Mouse (Mus musculus): Measurements from ENCODE around the gene Sec16a.

The Sec16a gene

DNA sequence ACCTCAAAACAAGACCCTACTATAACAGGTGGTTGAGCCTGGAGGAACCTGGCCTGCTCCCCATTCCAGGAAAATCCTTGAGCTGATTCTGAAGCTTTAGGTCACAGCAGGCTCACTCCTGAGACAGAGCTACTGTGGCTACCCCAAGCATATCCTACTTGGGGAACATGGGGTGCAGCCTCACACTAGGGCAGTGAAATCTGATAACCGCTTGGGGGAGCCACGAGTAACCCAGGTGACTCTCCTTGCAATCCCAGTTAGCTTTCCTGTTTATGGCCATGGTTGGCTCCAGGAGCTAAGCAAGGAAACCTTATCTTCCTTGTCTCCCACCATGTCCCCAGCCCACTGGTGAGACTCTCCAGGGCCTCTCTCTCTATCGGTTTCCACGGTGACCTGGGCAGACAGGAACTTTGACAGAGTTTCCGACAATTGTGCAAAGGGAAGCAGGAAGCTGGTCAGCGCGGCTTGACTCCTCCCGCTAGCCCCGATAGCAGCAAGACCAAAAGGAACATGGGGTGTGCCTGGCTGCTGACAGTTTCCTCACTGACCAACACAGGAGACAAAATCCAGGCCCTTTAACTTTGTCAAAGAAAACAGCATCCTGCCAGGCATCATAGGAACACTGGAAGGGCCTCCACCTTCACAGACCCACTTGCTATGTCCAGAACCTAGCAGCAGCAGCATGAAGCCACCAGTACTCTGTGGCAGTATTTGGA lies 29.9 kb upstream of the Sec16a start:
- no peak for DNase-seq (ENCODE audit: extremely low read depth, low read depth, low spot score)

DNA sequence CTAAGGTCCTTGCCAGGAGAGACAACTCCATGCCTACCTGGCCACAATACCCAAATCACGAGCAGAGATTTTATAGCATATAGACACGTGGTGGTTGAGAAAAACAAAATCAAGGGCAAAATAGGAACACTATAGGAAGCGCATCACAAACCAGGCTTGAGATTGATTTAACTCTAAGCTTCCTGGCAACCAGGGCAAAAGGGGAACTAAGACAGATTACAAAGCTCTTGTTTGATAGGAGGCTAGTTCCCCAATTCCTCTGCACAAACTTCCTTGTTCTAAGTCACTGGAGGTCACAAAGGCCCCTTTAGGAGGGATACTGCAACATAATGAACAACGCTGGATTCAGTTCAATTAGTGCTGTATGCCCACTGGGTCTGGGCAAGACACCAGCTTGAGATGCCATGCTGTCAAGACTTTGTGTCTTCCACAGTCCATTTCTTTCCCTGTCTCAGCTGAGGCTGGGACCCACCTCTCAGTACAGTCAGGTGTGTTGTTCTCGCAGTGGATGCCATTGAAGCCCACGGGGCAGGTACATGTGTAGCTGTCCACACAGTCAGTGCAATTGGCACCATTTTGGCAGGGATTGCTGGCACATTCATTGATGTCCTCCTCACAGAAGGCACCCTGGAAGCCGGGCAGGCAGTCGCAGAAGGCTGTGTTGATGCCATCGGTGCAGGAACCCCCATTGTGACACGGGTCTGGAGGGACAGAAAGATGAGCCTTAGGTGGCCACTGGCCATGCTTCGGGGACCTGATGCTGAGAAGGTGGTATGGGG lies 27.5 kb upstream of the Sec16a start:
- DNase-seq (ENCODE audit: extremely low read depth, low read depth, low spot score), result no peak

DNA sequence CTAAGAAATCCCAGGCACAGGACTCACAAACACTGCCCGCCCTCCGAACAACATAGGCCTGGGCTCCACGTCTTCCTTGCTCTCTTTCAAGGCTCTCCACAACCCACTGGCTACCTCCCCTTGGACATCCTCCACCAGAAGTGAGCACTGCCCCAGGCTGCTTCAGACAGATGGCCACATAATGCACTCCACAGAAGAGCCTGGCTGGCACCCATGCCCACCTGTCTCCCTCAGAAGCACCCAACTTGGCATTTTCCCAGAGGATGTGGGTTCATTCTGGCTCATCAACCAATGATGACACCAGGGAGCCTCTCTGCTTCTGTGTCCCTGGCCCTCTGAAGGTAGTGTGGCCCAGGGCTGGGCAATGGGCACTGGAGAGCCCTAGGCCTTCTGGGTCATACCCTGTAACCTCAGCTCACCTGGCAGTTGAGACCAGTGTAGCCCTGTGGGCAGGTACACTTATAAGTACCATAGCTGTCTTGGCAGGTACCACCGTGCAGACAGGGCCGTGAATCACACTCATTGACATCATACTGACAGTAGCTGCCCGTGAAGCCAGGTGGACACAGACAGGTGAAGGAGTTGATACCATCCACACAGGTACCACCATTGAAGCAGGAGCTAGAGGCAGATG lies 26.8 kb upstream of the Sec16a start:
- no peak for DNase-seq (ENCODE audit: extremely low read depth, low read depth, low spot score)

DNA sequence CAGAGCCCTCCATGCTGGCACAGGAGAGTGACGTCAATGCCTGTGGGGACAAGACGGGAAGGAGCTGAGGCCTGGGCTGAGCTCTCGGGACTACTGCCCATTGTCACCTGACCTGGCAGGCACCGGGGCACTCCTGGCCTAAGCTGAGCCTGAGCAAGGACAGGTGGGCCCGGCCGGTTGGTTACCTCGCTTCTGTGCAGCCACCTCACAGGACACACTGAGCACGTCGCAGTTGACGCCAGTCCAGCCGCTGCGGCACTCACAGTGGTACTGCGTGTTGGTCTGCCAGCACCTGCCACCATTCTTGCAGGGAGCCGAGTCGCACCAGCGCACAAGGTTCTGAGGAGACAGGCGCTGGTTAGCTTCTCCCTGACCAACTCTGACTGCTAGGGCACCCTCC lies 26.0 kb upstream of the Sec16a start:
- DNase-seq (ENCODE audit: extremely low read depth, low read depth, low spot score), result no peak

DNA sequence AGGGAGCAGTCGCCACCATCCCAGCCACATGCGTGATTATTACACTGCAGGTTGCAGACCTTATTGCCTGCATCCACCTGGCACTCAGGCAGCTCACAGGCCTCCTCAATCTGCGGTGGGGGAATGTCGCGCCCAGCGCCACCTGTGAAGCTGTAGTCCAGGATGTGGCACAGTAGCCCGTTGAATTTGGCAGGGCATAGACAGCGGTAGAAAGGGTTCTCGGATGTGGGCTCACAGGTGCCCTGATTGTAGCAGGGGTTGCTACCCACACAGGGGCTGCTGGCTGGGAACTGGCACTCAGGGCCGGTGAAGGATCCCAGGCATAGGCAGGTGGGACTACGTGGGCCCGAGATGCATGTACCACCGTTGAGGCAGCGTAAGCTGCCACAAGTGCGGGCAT lies 23.4 kb upstream of the Sec16a start:
- DNase-seq (ENCODE audit: extremely low read depth, low read depth, low spot score), result no peak

DNA sequence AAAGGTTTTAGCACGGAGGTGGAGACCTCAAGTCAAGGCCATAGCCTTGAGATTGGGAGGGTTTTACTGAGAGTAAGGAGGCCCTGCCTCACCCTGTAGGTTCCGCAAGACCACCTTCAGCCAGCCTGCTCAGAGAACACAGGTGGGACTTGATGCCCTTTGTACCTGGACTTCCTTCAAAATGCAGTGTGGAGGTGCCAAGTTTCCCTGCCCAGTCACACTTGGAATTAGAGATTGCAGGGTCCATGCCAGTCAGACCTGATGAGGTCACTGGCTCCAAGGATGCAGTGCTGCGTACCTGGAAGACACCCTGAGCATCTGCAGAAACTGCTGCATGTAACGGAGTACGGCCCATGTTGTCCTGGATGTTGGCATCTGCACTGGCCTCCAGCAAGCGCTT lies 18.4 kb upstream of the Sec16a start:
- no peak for DNase-seq (ENCODE audit: extremely low read depth, low read depth, low spot score)

DNA sequence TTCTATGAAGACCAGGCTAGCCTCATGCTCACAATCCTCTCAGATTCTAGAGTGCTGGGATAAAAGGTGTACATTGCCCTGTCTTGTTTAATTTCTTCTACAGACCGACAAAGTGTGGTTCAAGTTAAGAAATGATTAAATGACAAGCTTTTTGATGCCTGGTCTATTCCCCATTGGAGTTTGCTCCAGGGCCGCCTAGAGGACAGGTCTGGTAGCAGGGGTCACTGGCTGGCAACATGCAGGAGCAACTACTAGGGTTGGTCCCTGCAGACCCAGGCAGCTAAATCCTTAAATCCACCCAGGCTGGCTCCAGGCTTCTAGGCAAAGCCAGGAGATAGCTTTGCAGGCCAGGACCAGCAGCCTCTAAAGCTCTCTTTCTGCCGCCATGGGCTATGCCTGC lies 18.0 kb upstream of the Sec16a start:
- no peak for DNase-seq (ENCODE audit: extremely low read depth, low read depth, low spot score)

DNA sequence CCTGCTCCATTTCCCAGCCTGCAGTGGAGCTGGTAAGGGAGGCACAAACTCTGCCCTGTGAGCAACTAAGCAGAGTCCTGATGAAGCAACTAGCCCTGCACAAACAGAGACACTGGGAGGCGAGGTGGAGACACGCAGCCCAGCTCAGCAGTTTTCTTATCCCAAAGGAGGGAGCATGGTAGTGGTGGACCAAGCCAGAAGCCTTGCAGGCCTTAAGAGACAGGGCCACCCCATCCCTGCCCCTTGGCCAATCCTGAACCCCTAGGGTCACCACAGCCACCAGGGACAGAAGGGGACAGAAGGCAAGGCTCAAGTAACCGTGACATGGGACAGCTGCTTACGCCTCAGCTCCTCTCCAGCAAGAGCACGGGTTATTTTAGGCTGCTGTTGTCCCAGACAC lies 16.7 kb upstream of the Sec16a start:
- DNase-seq (ENCODE audit: extremely low read depth, low read depth, low spot score), result no peak

DNA sequence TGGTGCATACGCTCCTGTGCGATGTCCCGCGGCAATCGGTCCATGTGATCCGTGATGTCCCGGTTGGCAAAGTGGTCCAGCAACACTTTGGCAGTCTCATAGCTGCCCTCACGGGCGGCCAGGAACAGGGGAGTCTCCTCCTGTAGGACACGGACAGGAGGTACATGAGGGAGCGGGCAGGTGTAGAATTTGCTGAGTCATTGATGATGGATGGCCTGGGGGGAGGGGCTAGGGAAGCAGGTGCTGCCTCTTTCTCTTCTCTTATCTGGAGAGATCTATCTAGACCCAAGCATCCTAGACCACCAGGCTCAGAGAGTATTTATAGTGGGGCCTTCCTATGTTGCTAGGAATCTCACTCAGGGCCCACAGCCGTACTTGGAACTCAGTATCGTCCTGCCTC lies 15.8 kb upstream of the Sec16a start:
- no peak for DNase-seq (ENCODE audit: extremely low read depth, low read depth, low spot score)

DNA sequence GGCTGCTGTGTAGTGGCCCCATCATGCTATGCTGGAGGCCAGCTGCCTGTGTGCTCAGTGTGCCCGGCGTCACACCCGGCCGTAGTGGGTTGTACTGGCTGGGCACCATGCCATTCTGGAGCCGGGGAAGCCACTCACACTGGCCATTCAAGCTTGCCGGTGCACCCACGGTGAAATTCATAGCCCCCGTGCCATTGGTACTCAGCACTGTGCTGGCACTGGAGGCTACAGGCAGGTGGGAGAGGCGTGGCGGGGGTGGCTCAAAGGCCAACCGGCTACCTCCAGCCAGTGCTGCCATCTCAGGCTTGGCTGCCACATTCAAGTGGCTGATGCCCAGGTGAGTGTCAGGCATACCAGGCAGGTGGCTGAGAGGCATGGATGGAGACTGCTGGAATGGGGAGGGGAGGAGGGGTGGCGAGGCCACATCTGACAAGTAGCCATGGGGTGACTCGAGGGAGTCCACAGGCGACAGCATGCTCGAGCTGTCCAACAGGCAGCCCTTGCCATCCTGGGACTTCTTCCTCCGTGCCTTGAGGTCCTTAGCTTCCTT lies 15.2 kb upstream of the Sec16a start:
- DNase-seq (ENCODE audit: extremely low read depth, low read depth, low spot score), result no peak

DNA sequence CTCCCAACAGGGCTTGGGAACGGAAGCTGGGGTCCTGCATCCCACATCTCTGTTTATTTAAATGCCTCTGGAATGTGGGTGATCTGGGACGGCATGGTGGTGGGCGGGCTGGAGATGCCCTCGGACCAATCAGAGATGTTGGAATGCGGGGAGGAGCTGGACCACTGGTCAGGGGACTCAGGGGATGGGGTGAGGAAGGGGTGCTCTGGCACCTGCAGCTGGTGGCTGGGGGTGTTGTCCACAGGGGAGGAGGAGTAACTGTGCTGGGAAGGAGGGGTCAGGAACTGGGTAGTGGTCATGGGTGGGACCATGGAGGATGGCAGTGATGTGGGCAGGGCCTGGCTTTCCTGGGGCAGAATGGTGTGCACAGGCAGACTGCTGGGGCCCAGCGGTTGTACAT lies 14.5 kb upstream of the Sec16a start:
- no peak for DNase-seq (ENCODE audit: extremely low read depth, low read depth, low spot score)

DNA sequence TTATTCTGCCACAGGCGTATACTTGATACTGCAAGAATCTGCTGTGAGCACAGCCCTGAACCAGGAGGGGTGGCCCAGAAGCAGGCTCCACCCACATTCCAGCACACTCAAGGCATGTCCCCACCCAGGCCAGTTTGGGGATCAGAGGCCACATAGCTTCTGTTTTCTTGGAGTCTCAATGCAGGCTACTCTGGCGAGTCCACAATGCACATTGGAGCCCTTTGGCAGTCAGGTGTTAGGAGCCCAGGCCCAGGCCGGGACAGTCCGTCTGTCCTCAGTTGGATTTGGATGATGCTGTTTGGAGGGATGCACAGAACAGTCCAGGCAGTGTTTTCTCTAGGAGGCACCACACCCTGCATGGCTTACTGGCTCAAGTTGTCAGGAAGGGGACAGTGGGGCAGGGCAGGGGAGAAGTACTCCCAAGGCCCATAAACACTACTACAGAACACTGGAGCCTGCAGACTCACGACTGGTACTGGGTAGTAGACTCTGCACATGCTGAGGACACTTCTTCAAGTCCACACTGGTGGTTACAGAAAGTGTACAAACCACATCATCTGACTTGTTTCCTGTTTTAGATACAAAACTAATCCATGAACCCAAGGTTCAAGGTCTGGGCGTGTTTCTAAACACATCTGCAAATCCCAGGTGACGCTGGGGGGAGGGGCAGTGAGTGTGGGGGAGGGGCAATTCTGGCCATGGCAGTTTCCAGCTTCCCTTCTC lies 13.5 kb upstream of the Sec16a start:
- no peak for DNase-seq (ENCODE audit: extremely low read depth, low read depth, low spot score)

DNA sequence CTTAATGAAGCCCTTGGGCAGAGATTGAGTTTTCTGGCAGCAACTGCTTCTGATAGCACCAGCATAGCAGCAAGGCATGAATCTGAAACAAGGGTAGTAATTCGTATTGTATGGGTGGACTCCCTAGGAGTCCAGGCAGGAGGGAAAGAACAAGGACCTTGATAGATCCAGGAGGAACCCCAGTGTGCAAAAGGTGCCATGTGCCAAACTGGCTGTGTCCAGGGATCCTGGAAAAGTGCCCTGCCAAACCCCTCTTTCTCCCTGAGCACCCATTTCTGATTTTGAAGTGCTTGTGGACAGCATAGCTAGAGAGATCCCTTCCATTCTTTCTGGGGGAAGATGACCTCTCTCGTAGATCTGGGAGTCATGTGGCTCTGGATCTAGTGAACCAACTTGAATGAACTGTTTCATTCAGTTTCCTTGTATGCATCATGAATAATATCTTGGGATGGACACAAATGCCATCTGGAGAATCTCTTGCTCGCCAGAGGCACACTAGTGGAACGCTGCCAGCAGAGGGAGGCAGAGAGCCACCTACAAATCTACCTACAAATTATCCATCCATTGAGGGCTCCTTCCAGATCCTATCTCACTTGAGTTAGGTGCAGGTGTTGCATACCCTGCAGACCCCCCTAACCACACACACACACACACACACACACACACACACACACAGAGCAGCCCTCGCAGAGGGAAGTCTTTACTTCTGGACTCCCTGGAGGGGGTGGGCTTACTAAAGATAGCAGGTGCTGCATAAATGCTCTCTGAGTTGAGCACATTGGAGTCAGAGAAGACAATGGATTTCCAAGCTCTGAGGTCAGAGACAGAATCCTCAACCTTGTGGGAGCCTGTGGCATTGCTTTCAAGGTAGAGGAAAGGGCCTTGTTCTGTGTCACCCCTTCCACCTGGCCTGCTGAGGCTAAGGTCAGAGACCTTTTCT lies 4.4 kb upstream of the Sec16a start:
- DNase-seq (ENCODE audit: extremely low read depth, low read depth, low spot score), result no peak

DNA sequence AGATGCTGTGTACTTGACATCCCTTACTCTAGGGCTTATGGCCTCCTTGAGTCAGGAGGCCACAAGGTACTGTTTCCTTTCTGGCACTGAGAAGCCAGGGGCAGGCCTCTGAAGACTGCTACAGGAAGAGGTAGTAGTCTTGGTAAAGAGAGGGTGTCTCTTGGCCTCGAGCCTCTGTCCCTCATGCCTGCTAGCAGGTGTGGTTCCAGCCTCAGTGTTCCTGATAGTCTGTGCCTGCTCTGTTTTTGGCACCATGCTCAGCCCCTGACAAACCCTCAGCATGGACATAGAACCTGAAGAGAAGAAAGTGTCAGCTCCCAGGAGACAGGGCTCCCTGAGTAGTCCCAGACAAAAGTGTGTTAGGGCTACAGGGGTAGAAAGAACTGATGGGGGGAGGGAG lies 2.4 kb upstream of the Sec16a start:
- DNase-seq (ENCODE audit: extremely low read depth, low read depth, low spot score), result no peak

DNA sequence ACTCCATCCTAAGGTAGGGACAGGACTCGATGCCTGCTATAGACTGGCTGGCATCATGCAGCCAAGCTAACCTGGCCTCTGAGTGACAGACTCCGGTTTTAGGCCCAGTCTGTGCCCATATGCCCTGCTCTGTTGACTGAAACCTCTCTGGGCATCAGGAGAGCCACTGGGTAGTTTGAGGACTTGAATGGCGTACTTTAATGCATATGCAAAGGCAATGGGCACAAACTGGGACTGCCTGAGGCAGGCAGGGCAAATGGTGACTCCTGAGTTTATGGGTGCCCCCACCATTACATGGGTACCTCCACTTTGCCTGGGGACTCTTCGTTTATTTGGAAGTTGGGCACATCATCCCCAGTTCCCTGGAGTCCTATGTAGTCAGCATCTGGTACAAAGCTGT lies 1.7 kb upstream of the Sec16a start:
- DNase-seq (ENCODE audit: extremely low read depth, low read depth, low spot score), result no peak

DNA sequence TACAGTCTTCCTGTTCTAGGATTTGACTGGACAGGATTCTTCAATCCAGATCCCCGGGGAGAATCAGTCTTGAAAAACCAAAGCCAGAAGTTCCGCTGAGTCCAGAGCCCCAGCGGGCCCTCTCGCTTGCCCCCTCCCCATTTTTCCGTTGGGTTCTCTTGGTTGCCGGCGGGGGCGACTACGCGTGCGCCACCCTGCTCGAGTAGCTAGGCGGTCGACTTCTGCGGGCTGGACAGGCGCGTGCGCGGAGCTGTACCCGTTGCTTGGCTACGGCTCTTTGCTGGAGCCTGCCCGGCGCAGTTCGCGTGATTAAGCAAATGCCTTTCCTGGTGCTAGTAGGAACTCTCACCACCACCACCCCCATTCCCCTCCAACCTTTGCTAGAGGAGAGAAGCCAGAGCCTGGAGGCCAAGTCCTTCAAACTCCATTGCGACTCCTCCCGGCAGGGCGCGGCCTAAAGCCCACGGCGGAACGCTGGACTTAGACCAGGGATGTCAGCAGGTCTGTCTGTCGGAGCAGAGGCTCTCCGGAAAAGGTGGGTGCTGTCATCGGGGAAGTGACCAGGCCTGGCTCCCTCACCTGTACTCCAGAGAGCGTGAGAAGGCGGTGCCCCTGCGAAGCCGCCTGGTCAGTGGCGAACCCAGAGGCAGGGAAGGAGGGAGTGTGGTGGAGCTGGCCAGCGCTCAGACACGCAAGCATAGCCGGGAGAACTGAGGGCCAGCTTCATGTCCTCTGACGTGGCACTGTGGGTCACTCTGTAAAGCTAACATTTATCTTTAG lies 840 bp upstream of the Sec16a start:
- DNase-seq (ENCODE audit: extremely low read depth, low read depth, low spot score), result no peak

DNA sequence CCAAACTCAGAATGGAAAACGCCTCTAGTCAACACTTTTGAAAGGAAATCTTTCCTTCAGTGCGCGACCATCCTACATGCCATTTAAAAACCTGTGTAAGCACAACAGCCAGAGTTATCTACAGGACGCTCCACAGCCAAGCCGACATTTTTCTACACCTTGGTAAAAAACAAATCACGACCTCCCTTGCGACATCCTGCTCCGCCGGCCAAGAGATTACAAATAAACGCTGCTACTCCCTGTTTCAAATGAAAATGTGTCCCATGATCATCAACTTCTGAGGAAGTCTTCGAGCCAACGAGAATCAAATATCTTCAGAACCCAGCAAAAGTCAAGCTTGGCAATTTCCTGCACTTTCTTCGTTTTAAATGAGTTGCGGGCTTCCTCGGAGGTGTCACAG lies 648 bp downstream of the Sec16a start:
- no peak for DNase-seq (ENCODE audit: extremely low read depth, low read depth, low spot score)

DNA sequence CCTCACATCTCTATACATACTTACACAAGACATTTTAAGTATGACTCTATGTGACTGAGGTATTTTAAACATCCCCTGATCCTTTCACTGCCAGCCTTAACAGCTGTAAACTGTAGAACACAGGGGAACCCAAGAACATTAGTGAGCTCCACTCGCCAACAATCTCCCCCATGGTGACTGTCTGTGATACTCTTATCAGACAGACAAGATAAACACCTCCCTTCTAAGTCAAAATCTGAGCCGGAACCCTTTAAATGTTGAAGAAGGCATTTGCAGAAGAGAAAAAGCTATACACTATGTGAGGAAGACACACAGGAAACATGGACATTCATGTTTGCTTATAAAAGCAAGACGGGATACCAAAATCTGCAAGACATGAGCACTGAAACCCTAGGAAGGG lies 1.1 kb downstream of the Sec16a start:
- no peak for DNase-seq (ENCODE audit: extremely low read depth, low read depth, low spot score)

DNA sequence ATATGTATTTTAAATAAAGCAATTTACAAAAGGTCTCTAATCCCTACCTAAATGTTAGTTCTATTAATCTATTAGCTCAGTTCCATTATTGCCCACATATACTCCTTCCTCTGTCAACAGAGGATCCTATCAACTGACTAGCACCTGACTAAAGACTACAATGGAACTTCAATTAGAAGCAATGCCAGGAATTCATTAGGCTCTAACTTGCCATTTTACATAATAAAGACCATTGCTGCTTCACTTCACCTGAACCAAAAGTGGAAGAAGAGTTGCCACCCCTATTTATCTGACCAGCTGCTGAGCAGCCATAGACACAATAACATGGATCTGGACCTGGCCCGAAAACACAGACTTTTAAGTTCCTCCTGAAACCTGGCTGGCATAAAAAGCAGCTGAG lies 2.2 kb downstream of the Sec16a start:
- no peak for DNase-seq (ENCODE audit: extremely low read depth, low read depth, low spot score)

DNA sequence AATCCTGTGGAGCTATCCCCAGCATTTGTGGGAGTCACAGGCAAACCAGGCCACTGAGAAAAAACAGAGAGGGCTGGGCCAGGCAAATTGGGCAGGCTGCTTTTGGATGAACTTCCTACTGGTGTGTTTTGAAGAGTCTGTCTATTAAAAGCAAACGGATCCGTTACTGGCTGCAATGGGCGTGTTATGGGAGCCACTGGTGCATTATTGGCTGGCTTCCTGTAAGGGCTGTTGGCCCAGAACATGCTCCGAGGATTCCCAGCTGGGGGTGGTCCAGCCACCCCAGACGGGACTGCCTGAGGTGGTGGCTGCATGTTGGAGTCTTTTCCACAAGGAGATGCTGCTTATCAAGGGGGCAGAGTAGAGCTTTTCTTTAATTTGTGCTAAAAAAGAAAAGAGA lies 3.3 kb downstream of the Sec16a start:
- no peak for DNase-seq (ENCODE audit: extremely low read depth, low read depth, low spot score)

Measured in fat pad, adult 2 months (tissue).